Comparison of ENCODE assay signal across 20 mouse cellular contexts in the genomic region with DNA sequence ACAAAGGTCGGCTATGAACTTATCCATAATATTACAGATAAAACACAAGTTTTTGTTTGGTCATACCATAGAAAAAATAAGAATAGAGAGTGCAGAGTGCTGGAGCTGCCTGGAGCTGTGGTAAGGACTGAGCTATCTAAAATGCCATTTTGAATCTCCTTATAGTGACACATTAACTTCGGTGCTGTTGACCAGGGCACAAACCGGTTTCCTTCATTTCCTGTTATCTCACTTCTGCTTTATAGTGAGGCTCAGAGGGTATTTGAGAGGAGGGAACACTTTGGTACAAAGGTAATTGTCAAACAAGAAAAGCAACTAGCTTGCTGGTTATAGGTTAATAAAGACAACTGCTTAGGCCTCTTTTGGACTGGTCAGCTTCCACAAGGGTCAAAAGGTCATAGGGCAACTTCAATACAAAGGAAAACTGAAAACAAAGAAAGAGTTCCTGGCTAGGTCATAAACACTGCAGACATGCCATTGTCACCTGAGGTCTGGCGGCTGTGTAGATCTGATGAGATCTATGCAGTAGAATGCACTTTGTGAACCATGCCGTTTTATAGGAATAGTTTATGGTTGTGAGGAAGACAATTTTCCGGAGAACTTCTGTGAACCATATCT.
A peak's percentile ranks its signal among the peaks of the same experiment; 100 is the strongest.
DNase-seq lines count a peak whose midpoint lies in the region; ATAC-seq lines count a peak whose summit lies in the region.
"Had no signal": no experiment of that assay in that cellular context is flagged by ENCODE, and none has a peak within 500 bp of the region (broad histone marks: within the 10 kb centered on the region; RNA-seq: fewer than 3 reads in every experiment).

No protein-coding gene starts in this region.

- no peaks in the 10 kb centered on the region for H3K36me3 ChIP-seq in kidney, embryonic 16.5 days (ENCODE audit: insufficient read depth, low read length)
- no peaks in the 10 kb centered on the region for H3K36me3 ChIP-seq in liver, embryonic 13.5 days
- no peaks in the 10 kb centered on the region for H3K36me3 ChIP-seq in stomach, embryonic 15.5 days
- H3K36me3 ChIP-seq: embryonic facial prominence, embryonic 15.5 days; forebrain, embryonic 12.5 days; hindbrain, embryonic 13.5 days had no signal

- ATAC-seq in kidney, embryonic 16.5 days (ENCODE audit: low FRiP score, low TSS enrichment): peak; percentile 69; the same call in 1 of the 2 replicates
- peak; percentile 70 for ATAC-seq in granulocyte monocyte progenitor cell, adult 5-6 weeks (replicated peaks; ENCODE audit: poor library complexity, severe bottlenecking)
- peak; percentile 46 for ATAC-seq in liver, embryonic 13.5 days (ENCODE audit: low read depth)
- peak; percentile 82 for ATAC-seq in stomach, embryonic 15.5 days (ENCODE audit: insufficient read depth, low FRiP score, low read depth)
- no peak for ATAC-seq in frontal cortex, adult (ENCODE audit: low TSS enrichment)

- no peak for DNase-seq in kidney, postnatal 10 days
- DNase-seq in liver, embryonic 13.5 days: no peak
- DNase-seq in Muller cell, postnatal 12 days (ENCODE audit: inconsistent ontology term): no peak
- no peak for DNase-seq in testis, postnatal 14 days (ENCODE audit: low spot score)
- DNase-seq: adrenal gland, adult 2 months; B cell, adult 2 months; cerebellum, adult 18-20 months; heart, adult 2 months; kidney, postnatal 25 days; left cerebral cortex, postnatal 4 days; lung, adult 2 months; right cerebral cortex, postnatal 25 days; thymus, postnatal 25 days had no signal

- no peaks in the 10 kb centered on the region for H3K27me3 ChIP-seq in kidney, embryonic 16.5 days (ENCODE audit: insufficient read depth, low read length)
- no peaks in the 10 kb centered on the region for H3K27me3 ChIP-seq in liver, embryonic 13.5 days
- H3K27me3 ChIP-seq in stomach, embryonic 15.5 days (replicated peaks): no peaks in the 10 kb centered on the region
- H3K27me3 ChIP-seq: embryonic facial prominence, embryonic 15.5 days; forebrain, embryonic 12.5 days; hindbrain, embryonic 13.5 days had no signal

- no peak overlapping the region for H3K4me3 ChIP-seq in kidney, embryonic 16.5 days (ENCODE audit: low read length)
- H3K4me3 ChIP-seq in liver, embryonic 13.5 days (replicated peaks): no peak overlapping the region
- no peak overlapping the region for H3K4me3 ChIP-seq in stomach, embryonic 15.5 days (replicated peaks)
- H3K4me3 ChIP-seq: embryonic facial prominence, embryonic 15.5 days; forebrain, embryonic 12.5 days; heart, adult 2 months; hindbrain, embryonic 13.5 days had no signal

- H3K27ac ChIP-seq in kidney, embryonic 16.5 days (ENCODE audit: low read length): no peak overlapping the region
- H3K27ac ChIP-seq in liver, embryonic 13.5 days: no peak overlapping the region
- no peak overlapping the region; the same call in 1 of the 2 replicates for H3K27ac ChIP-seq in stomach, embryonic 15.5 days
- H3K27ac ChIP-seq: embryonic facial prominence, embryonic 15.5 days; forebrain, embryonic 12.5 days; heart, adult 2 months; hindbrain, embryonic 13.5 days had no signal

- H3K9me3 ChIP-seq in kidney, embryonic 16.5 days (ENCODE audit: low read length): no peaks in the 10 kb centered on the region
- no peaks in the 10 kb centered on the region for H3K9me3 ChIP-seq in liver, embryonic 13.5 days (replicated peaks)
- H3K9me3 ChIP-seq in stomach, embryonic 15.5 days: no peaks in the 10 kb centered on the region
- H3K9me3 ChIP-seq: embryonic facial prominence, embryonic 15.5 days; forebrain, embryonic 12.5 days; hindbrain, embryonic 13.5 days had no signal

- H3K4me1 ChIP-seq in kidney, embryonic 16.5 days (ENCODE audit: insufficient read depth, low read length): no peaks in the 10 kb centered on the region
- H3K4me1 ChIP-seq in liver, embryonic 13.5 days (replicated peaks): peaks cover 13% of the 10 kb centered on the region
- H3K4me1 ChIP-seq in stomach, embryonic 15.5 days: no peaks in the 10 kb centered on the region
- H3K4me1 ChIP-seq: embryonic facial prominence, embryonic 15.5 days; forebrain, embryonic 12.5 days; hindbrain, embryonic 13.5 days had no signal

- WGBS in kidney, embryonic 16.5 days: 66% methylated on average over 6 of the region's 6 CpGs
- 42% methylated on average over 6 of the region's 6 CpGs for WGBS in liver, embryonic 13.5 days (ENCODE audit: insufficient replicate concordance)
- 71% methylated on average over 6 of the region's 6 CpGs for WGBS in stomach, embryonic 15.5 days

- H3K4me2 ChIP-seq in kidney, embryonic 16.5 days (replicated peaks; ENCODE audit: low read depth, low read length): no peak overlapping the region
- no peak overlapping the region for H3K4me2 ChIP-seq in liver, embryonic 13.5 days
- no peak overlapping the region for H3K4me2 ChIP-seq in stomach, embryonic 15.5 days
- H3K4me2 ChIP-seq: embryonic facial prominence, embryonic 15.5 days; forebrain, embryonic 12.5 days; hindbrain, embryonic 13.5 days had no signal

- no peak overlapping the region for H3K9ac ChIP-seq in kidney, embryonic 16.5 days (replicated peaks; ENCODE audit: low read length)
- no peak overlapping the region for H3K9ac ChIP-seq in liver, embryonic 13.5 days
- H3K9ac ChIP-seq in stomach, embryonic 15.5 days: no peak overlapping the region
- H3K9ac ChIP-seq: embryonic facial prominence, embryonic 15.5 days; forebrain, embryonic 12.5 days; hindbrain, embryonic 13.5 days had no signal
